Mouse (Mus musculus) spleen, adult 2 months (tissue): Measurements from ENCODE around the gene Ggt5.

ENCODE experiments used
- CTCF ChIP-seq: fragments of 200-500 bp; IDR thresholded peaks from 2 replicates; pipeline ENCODE4 v1.5.1; 2011; ENCODE audit warnings: mild to moderate bottlenecking, inconsistent platforms; ENCODE audit not compliant: insufficient read depth, insufficient read length, insufficient replicate concordance; ENCODE audit errors: extremely low read depth
- POLR2A ChIP-seq: fragments of 200-500 bp; IDR thresholded peaks from 2 replicates; pipeline ENCODE4 v1.6.1; 2011; ENCODE audit warnings: low read depth, low read length, inconsistent platforms

DNA sequence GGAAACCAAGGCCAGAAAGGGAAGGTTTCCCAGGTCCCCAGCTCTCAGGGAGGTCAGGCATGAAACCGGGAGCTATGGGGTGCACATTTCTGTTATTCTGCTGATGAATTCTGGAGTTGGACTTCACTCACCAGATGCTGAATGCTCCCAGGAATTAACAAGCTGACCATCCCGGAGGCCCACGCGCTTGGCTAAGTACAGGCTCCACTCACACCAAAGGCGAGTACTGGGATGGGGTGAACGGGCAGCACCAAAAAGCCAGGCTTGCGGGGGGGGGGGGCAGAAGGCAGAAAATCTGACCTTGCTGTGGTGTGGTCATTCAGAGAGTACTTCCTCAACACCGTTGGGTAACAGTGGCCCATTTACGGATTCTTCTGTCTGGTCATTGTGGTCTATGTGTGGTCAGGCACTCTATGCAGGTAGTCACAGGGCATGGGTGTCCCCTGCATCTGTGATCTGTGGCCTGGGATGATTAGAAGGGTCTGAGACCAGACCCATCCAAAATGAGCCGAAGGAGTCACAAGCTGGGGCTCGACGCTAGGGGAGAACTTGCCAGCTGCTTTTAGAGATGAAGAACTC lies 24.4 kb upstream of the Ggt5 start:
- TF ChIP-seq CTCF (no peak), POLR2A (no peak)
